Mouse (Mus musculus) A20 (cell line): ENCODE measurements at regions not wholly inside any gene's neighbourhood (a gene's known extent, or its start where the extent isn't known, plus 50 kb on each side); places are given as distances from the start of the nearest gene placed in this dataset.

Experiments used
- DNase-seq: peaks from one replicate; pipeline ENCODE4 v3.0.0-alpha.2; 2011; ENCODE audit warnings: low read depth, low spot score

DNA sequence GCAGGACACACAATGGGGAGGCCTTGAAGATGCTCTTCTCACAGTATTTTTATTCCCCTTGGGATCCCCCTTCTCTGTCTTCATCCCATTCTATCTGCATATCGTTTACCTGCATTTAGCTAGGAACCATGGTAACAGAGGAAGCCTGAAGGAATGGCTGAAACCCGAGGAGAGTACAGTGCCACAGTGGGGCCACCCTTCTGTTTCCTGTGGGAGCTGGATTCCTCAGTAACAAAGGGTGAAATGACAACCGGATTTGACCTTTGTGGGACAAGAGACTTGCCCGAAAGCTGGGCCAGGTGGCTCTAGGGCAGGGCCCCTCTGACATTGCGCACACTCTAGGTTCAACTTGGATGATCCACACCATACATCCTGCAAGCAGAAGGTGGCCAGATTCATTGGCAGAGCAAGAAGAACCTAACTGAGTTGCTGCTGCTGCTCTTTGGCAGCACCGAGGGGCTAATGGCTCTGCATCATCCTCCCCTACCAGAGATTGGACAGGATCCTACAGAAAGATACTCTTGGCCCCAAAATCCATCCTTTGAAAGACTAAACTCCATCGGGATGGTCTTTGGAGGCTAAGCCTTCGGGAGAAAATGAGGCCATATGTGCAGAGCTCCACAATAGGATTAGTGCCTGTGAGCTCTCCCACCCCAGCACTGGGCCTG is 310.0 kb downstream of the Sox9 start:
- DNase-seq, result no peak

DNA sequence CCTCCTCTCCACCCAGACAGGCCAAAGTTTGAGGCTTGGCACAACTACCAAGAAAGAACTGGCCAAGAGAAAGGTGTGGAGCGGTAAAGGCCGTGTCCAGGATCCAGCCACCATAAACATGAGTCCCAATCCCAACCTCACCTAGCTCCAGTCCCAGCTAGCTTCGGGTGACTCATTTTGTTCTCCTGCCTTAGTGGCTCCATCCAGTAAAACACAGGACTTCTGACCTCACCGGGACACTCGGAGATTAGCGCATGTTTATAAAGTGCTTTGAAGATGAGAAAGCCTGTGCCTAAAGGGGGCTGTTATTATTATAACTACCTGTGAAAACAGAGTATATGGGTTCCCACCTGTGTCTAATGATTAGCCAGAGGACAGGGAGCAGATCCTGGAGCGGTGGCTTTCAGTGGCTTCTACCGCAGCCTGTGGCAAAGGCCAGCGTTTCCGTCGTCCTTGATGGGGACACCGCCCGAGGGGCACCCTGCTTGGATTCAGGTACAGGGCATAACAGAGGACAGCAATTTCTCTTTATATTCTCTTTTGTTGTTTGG is 311.9 kb downstream of the Sox9 start:
- DNase-seq, result no peak

DNA sequence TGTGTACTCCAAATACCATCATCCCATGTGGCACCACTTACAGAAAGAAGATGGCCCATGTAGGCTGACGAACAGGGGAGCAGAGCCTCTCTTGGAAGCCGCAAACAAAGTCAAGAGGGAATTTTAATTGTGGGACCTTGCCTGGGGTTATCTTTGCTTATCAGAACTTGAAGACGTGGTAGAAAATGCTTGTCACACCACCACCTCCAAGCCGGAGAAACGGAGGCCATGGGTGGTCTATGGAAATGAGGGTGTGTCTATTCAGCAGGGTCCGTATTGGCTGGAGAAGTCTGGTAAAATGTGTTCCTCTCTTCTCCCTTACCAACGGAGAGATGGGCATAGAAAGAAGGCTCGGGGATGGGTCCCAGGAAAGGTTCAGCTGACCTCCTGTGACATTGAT is 313.6 kb downstream of the Sox9 start:
- no peak for DNase-seq

DNA sequence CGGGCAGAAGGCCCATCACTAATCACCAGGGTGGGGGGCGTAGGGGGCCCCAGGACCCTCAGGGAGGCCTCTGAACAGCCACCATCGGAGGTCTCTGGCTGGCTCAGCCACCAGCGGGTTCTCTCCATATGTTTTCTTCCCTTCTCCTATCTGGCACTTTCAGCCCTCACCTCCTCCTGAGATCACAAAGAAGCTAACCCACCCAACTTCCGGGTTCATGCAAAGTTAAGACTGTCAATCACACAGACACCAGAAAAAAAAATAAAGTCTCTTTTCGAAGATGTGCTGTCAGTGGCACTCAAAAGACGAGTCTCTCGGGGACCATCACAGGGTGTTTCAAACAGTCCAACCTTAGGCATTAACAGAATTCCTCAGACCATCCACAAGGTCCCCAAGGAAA is 314.2 kb downstream of the Sox9 start:
- no peak for DNase-seq

DNA sequence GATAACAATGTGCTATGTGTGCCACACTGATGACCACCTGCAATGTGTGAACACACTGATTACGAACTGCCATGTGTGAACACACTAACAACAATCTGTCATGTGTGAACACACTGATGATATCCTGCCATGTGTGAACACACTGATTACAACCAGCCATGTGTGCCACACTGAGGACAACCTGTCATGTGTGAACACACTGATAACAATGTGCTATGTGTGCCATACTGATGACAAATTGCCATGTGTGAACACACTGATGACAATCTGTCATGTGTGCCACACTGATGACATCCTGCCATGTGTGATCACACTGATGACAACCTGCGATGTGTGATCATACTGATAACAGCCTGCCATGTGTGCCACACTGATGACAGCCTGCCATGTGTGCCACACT is 316.3 kb downstream of the Sox9 start:
- no peak for DNase-seq

DNA sequence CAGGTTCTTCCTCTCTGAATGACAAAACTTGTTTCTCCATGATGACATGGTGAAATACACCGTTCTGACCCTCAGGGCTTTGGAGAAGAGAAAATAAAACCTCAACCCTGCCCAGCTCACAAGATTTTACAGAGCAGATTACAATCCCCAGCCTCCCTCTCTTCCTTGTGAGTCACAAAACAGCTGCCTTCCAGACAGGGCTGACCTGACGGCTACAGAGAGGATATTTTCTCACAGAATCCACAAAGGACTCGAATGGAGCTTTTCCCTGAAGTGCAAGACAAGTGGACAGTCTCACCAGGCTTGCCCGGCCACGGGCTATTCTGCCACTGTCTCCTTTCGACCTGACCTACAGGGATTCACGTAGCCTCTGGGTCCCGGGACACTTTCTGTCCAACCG is 318.8 kb downstream of the Sox9 start:
- no peak for DNase-seq

DNA sequence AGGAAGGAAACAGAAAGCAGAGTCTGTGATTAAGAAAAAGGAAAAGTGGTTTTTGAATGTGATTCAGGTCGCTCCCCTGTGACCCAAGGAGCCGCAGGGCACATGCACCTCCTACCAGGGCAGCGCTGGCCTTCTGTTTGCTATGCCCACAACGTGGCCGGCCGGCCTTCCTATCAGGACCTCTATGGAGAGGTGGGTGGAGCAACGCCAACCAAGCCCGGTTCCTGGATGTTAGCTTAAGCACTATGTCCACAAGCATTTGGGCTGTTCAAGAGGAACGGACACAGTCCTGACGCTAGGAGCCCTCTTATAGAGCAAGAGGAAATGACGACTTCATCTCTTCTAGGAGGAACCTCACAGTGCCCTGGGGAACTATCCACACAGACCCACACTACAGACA is 319.5 kb downstream of the Sox9 start:
- DNase-seq, result no peak

DNA sequence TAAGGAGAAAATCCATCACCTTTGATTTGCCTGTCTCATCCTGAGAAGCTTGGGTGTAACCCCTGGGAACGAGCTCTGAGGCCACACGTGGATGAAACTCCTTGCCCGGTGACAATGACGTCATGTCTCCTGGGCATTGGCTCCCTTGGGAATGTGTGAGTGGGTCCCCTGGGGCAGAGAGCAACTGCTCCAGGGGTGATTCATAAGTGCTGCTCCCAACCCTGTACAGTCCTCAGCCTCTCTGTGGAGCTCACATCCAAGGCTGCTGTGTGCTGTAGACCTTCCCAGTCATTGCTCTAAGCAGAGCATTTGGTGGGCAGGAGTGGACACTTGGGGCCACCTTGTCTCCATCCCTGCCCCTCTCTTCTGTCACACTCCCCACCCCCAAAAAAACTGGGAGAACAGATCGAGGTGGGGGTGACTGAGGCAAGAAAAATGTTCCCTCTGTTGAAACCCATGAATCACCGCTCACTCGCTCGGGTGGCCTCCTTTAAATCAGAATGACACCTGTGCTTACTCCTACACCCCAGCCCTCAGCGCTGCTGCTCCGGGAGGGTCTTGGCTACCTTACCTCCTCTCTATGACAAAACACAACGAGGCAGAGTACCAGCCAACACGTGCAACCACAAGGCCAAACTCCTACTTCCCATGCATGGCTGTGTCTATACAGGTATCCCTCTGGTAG is 321.3 kb downstream of the Sox9 start:
- no peak for DNase-seq

DNA sequence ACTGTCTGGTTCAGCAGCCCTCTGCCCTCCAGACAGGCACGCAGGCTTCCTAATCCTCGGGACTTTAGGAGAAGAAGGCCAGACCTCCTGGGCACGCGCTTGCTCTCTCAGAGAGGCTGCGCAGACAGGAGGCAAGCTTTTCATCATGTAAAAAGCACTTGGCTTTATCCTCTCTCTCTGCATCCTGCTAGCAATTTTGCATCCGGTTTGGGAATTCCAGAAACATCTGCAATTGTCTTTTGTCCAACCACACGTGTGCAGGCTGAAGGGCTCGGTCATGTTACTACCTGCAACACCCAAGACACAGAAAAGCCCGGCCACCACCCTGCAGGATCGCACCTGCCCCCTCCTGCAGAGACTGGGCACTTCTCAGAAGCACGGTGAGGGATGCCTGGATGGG is 323.3 kb downstream of the Sox9 start:
- no peak for DNase-seq

DNA sequence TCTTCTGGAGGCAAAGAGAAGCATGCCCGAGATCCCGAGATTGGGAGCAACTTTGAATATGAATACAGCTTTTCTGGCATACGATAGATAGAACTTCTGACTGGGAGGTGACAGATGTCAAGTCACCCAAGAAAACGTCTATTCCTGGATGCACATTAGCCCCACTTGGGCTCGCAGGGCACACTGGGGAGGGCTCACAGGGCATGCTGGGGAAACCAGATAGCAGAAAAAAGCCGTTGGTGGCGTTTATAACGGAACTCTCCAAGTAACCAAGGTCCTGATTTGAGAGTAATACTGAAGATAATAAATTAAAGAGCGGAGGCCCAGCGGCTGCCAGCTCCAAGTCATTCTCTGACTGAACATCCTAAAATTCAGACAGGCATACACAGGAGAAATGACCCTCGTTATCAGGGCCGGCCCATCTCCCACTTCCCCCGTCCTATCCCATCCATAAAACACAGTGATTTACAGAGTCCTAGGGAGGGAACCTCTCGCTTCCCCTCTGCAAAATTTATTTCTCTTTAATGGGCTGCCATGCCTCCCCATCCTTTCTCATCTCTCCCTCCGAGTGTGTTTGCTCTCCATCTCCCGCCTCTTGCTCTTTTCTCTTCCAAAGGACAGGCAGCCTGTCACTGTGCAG is 325.3 kb downstream of the Sox9 start:
- no peak for DNase-seq

DNA sequence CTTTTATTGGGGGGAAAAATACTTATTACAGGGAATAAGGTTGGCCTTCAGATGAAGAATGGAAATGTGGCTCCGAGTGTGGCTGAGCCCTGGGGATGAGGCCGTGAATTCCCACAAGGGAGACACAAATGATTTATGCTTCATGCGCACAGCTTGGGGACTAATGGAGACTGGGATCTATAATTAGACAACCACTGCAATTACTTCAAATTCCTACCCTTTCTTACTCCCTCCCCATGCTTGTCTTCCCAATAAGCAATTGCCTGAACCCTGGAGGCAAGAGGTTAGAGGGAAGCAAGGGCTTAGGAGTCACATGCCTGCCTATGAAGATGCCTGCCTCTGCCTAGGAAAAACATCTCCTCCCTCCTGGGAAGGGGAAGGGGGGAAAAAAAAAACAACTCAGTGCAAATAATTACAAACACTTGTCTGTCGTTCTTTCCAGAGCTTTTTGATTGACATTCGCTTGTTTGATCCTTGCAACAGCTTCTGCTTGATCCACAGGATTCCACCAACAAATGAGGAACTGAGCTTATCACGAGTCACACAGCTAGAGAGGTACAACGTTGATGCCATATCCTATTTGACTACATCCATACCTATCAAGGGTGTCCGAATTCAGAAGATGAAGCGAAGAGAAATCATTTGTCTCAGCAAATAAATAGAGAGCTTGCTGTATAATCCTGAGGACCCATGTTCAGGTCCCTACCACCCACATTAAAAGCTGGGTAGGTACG is 326.1 kb downstream of the Sox9 start:
- no peak for DNase-seq

DNA sequence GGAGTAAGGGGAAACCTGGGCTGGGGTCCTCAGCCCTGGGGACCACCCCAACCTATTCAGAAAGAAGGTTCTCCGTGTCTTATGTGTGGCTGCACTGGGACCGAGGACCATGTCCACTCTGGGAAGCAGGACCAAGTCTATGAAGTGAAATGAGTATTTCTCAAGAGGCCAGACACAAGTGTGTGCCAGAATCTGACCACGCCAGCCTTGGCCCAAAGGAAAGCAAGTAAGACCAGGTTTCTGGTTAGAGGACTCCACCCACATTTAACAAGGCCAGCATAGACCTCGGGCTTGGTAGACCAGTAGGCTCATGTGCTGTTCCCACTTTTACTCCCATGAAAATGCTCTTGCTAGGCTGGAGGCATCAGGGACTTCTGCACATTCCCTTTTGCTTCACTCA is 327.1 kb downstream of the Sox9 start:
- DNase-seq, result no peak

DNA sequence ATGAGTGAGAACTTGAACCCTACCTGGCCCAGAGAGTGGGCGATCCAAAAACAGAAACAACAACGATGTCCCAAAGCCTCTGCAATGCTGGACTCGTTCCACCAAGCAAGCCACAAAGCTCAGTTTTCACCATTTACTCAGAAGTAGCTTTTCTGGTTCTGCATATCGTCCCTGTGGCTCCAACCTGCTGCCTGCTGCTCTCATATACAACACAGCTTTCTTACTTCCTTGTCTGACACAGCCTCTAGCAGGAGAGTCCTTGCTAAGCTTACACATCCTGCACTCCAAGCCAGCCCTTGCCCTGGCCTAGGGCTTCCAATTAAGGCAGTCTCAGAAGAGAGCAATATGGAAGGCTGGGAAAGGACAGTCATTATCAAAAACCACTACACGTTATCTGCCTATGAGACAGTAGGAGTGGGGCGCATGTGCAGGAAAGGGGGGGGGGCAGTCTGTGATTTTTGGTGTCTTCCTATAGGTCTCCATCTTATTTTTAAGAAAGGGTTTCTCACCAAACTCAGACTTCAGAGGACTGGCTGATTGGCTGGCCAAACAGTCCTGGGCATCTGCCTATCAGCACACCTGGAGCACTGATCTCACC is 331.3 kb downstream of the Sox9 start:
- no peak for DNase-seq

DNA sequence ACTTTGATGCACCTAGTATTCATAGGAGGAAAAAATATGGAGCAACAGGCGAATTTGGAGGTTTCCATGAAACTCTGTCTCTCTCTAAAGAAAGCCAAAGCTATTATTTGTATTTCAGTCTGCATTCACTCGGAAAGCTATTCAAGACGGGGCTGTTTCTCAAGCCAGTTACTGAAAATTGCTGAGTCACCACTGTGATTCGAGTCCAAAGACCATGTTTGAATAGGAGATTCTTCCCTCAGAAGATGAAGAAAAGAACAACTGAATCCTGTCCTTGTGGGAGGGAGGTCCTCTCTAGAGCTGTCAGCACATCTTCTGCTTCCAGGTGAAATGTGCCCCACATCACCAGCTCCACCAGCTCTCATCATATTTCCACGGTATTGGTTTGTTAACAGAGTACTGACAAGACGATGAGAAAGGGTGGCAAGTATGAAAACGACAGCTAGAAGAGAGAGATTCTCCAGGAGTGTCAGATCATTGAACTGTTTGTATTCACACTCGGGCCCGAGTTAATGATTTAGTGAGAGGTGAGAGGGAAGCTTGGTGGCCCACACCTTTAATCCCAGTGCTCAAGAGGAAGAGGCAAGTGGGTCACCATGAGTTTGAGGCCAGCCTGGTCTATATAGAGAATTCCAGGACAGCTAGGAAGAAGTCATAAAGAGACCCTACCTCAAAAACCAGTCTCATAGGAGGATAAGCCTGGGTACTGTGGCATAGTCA is 335.3 kb downstream of the Sox9 start:
- DNase-seq, result no peak

DNA sequence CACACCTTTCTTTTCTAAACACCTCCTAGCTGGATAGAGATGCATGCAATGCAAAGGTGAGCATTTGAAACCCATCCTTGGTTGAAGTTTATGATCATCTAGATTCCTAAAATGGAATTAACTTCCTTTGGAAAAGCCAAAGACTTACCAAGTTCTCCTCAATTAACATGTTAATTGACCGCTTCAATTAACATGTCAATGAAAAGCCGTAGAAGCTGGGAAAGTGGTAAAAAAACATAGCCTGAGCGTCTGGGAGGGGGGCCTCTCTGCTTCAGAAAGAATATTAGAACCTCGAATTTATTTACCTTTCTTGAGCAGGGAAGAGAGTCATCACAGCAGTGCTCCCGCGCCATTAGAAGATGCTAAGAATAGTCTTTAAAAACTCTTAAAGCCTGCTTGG is 338.5 kb downstream of the Sox9 start:
- DNase-seq, result no peak

DNA sequence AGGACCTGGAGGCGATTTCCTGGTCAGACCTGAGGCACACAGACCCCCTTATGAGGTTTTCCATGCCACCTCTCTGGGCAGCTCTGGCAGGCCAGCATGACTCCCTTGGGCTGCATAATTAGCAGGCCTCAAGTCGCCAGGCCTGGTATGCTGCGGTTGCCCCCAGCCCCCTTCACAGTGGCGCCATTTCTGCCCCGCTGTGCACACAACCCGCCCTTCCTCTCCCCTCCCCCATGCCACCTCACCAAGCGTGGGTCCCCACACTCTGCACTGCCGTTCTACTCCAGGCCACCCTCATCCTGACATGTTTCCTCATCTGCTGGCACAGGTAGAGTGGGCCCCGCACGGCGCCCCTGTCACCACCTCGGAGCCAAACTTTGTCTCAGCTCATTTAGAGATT is 339.3 kb downstream of the Sox9 start:
- no peak for DNase-seq

DNA sequence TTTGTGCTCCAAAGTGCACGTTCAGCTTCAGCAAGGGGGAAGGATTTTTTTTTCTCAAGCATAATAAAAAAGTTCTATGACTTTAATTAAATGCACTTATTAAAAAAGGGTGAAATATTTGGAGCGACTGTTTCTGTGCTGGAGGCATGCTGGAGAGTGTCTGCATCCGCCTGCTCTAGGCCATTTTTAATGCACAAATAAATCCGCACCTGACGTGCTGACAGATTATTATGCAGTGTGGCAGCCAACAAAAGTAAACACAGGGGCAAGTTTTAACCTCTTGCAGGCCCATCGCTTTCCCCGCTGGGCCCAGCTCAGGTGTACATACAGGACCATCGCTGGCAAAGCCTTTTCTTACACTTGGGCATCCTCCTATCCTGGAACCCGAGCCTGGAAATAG is 340.1 kb downstream of the Sox9 start:
- DNase-seq, result no peak

DNA sequence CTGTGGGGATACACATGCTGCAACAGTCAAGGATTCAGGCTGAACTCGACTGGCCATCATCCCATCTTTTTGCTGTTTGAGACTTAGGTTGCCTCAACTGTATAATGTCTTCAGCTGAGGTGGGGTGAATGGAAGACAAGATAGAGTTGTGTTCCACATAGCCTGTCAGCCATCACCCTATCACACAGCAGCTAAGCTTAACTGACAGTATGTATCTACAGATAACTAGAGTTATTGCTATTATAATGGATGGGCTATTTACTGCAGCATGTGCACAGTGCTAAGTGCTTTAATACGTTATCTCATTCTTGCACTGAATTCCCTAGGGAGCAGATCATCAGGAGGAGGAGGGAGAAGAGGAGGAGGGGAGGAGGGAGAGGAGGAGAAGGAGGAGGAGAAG is 340.9 kb downstream of the Sox9 start:
- DNase-seq, result no peak

DNA sequence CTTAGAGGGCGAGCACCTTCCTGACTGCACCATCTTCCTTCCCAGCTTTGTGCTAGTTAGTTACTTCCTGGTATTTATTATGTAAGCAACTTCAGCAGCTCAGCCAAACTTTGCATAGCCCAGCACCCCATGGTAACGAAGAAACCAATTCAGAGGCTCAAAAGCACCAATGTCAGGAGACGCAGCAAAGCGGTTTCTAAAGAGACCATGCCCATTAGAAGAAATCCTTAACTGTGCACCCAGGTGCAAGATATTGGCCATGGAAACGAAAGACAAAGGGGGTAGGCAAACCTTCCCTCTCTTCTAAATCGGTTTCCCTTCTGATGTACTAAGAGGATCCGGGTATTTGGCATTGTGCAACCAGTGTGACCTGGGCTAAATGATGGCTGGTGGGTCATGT is 343.8 kb downstream of the Sox9 start:
- no peak for DNase-seq

DNA sequence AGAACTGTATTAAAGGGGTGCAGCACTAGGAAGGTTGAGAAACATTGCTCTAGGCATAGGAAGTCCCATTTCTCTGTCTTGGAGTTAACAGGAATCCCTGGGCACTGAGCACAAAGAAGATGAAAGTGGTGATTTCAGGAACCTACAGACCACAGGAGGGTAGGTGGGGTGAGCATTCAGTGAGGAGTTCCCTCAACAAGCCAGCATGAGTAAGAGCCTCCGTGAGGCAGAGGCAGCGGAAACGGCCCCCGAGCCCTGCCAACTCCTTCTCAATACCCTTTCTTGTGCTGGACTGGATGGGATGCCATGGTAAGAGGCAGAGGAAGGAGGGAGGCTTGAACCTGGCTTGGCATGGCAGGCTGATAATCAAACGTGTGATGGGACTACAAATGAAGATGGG is 347.2 kb downstream of the Sox9 start:
- no peak for DNase-seq

DNA sequence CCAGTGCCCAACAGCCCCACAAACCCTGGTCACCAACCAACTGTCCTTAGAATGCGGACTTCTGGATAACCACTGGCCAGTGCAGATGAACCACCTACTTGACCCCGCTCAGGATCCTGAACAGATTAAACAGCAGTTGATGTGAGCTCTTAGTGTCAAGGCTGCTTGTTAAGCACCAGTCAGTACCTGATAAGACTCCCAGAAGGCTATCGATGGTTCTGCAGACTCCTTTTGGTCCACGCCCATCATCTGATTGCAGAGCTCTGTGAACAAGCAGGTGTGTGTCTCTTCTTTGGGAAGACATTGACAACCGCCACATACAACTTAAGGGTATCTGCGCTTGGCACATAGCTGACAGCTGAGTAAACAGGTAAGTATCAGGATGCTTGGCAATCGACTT is 348.0 kb downstream of the Sox9 start:
- DNase-seq, result no peak
